Mouse (Mus musculus): ENCODE results near the gene Exosc7.

DNA sequence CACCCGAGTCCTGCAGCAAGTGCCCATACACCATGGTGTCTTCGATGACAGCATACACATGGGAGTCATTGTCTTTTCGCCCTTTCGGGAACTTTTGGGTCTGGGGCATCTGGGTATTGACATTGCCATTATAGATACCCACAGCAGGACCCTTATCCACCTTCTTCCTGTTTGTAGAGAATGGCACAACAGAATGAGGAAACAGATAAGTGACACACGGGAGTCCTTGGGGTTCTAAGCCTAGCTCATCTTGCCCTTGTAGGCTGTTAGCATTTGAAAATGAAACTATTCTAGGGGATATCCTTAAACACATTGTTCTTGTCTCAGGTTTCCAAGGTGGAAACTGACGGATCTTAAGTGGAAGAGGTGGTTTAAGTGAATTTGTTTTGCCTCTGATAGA is 60.7 kb downstream of the Exosc7 start:
- TF ChIP-seq CTCF (IDR thresholded peaks at IDR 0.05; ENCODE audit: low read depth, low read length), result no peak
- TF ChIP-seq POLR2A (IDR thresholded peaks at IDR 0.05; ENCODE audit: borderline replicate concordance, low read depth, low read length), result no peak

All from bone marrow macrophage, adult 2 months (primary cell).